Mouse (Mus musculus): Measurements from ENCODE around the gene Trem2.

Trem2 gene

GRCm38 (mm10) chr17:48346231-48346630 lies at the start of gene Trem2:
Gene Trem2 (plus strand): TSS chr17:48346401.
- peak; percentile 80 for DNase-seq (ENCODE audit: low read depth)

DNA sequence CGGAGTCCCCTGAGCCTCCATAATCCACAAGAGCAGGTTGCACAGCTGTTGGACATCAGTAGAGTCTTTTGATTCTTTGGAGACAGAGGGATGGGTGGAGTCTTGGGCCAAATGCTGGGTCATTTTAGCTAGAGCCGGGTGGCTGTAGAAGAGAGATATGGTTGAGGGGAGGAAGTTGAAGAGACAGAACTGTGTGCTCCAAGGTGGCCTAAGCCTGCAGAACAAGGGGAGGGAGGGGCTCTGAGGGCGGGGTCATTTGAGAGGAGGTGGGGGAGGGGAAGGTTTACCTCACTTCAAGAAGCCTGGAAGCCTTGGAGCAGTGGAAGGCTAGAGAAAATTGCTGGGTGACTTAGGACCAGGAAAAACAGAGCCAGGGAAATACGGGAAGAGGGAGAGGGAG lies 47.0 kb upstream of the Trem2 start, which contains the start of gene Treml2:
Treml2 (plus strand) TSS at position 296 of the 400 bp plus-strand sequence.
- DNase-seq (ENCODE audit: low read depth), result peak; percentile 96

DNA sequence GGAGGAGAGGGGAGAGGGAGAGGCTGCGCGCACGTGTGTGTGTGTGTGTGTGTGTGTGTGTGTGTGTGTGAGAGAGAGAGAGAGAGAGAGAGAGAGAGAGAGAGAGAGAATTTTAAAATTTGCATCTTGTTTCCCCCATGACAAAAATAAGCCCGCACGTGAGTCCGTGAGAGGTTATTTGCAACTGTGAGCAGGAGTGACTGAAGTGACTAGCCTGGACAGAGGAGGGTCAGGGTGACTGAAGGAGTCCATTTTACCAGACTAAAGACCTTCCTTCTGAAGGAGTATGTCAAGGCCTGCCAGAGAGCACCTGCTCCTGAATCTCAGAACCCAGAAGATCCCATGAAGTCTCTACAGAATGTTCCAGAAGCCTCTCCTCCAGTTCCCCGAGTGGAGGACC lies 46.4 kb upstream of the Trem2 start:
- DNase-seq (ENCODE audit: low read depth), result peak; percentile 67

DNA sequence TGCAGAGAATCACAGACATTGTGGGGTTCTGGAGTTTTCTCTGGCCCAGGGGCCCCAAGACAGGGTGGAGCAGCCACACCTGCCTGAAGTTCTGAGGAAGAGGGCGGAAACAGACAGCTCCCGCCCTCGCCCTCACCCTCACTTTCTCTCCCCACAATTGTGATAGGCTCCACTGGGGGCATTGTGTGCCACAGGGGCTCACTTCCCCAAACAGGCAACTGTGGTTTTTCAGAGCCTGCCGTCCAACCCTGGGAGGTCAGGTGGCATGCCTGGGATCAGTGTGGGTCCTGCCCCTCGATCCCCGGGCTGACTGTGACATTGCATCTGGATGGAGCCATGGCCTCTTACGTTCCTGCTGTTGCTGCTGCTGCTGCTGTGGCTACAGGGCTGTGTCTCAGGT lies 46.0 kb upstream of the Trem2 start:
- DNase-seq (ENCODE audit: low read depth), result peak; percentile 90

GRCm38 (mm10) chr17:48300861-48301260 lies 45.3 kb upstream of the Trem2 start:
- peak; percentile 96 for DNase-seq (ENCODE audit: low read depth)

GRCm38 (mm10) chr17:48301792-48302191 lies 44.4 kb upstream of the Trem2 start:
- DNase-seq (ENCODE audit: low read depth), result peak; percentile 46

DNA sequence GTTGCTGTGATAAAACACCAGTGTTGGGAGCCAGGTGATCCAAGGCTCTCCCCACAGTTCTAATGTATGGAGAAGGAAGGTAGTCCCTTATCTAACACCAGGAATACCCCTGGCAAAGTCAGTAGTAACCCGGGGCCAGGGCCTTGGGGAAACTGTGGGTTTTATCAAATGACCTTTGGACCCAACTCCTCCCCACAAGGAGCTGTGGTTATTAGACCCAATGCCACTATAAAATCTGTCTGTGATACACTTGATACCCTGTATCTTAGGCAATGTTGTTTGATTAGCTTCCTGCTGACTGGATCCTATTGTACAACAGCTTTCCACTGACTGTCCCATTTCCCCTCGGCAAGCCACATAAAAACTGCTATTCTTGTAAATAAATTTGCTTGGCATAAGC lies 34.1 kb upstream of the Trem2 start:
- DNase-seq (ENCODE audit: low read depth), result peak; percentile 74

DNA sequence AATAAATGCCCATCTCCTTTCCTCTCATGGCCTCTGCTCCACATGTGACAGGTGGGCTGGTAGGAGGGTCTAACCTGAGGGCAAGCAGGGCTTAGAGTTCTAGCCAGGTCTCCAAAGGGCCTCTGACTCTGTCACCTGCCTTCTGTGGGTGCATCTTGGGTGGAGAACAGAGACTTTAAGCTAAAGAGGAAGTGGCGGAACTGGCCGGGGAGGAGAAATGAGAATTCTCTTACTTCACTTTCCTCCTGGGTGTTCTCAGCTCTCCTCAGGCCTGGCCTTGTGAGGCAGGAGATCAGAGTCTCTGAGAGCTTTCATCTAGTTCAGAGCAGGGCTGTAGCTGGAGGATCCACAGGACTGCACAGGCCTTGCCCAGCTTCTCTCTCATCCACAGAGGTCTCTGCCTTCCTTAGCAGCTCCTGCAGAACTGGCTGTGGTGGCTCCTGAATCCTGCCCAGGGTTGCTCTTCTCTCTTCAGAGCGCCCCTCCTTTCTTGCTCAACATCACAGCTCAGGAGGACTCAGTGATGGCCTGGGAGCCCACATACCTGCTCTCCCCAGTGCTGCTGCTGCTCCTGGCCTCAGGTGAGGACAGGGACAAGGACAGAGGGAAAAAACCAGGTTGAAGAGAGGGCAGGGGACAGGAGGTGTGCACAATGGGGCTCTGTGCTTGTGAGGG lies 30.2 kb upstream of the Trem2 start, which contains the start of gene B430306N03Rik:
B430306N03Rik (plus strand) TSS at position 237 of the 675 bp plus-strand sequence.
- peak; percentile 39 for DNase-seq (ENCODE audit: low read depth)

GRCm38 (mm10) chr17:48318686-48319085 lies 27.5 kb upstream of the Trem2 start:
- no peak for DNase-seq (ENCODE audit: low read depth)

DNA sequence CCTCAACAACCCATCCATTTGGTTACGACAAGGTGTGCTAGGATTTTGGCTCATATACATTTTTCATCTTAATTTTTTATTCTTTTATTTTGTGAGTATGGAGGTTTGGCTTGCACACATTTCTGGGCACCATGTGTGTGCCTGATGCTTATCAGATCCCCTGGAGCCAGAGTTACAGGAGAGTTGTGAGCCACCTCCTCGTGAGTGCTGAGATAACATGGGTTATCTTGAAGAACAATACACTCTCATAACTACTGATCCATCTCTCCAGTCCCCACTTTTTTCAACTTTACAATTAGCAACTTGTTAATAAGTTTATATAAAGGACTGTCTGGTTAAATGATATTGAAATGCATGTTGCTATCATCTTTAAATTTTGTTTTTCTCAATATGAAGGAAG lies 24.9 kb upstream of the Trem2 start:
- no peak for DNase-seq (ENCODE audit: low read depth)

DNA sequence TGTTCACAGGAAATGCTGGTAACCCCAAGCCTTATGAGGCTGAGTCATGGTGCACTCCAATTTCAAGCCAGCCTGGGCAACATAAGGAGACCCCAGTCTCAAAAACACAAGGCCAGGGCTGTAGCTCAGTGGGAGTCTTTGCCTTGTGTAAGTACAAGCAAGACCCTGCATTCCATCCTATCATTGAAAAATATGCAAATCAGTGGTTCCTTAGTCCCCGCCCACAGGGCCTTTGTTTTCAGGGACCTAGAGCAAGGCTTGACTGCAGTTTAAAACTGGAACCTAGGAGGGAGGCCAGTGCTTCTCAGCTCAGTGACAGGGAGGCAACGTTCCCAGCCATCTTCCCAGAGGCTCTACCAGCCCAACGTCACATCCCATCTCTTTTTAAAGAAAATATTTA lies 23.0 kb upstream of the Trem2 start:
- DNase-seq (ENCODE audit: low read depth), result peak; percentile 44

DNA sequence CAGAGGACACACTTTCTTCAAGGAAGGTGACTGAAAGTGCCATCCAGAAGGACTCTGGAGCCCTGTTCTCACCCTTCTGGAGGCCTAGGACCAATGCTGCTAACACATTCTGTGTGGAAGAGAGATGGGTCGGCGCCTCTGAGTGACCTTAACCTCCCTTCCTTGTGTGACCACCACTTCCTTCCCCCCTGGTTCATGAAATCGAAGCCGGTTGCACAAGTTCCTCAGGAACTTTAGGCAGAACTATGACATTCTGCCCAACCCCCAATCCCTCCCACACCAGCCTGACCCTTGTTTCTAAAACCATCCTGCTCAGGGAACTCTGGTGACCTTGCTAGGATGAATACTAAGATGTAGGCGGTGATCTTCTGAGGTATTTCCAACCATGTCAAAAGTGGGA lies 21.9 kb upstream of the Trem2 start:
- peak; percentile 92 for DNase-seq (ENCODE audit: low read depth)

- no peak for DNase-seq (ENCODE audit: low read depth)
Measured at GRCm38 (mm10) chr17:48325093-48325492, 21.1 kb upstream of the Trem2 start.

DNA sequence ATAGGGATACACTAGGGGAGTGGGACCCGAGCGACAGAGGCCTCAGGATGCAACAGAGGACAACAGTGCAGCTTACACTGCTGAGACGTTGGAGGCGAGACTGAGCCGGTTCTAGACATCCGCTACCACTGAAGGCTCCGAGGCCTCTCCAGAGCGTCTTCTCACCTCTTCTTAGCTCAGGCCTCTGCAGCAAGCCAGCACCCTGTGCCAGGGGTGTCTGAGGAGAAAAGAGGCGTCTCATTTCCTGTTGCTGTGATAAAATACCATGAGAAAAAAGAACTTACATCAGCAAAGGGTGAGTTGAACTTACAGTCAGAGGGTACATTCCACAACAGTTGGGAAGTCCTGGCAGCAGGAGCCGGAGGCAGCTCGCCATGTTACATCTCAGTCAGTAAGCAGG lies 20.6 kb upstream of the Trem2 start:
- peak; percentile 26 for DNase-seq (ENCODE audit: low read depth)

DNA sequence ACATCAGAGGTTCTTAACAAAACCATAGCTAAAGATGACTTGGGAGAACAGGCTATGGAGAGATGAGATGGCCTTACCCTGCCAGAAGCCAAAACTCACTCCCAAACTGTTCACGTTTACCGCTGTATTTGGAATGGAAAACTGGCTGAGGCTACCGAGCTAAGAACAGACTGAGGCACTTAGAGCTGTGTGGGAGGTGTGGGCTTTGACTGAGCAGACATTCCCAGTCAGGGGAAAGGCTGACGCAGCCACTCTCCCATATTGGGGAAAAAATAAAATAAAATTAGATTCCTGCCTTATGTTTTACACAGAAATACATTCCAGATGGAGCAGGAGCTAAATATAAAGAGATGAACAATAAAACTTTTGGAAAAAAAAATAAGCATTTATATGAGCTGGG lies 19.5 kb upstream of the Trem2 start:
- DNase-seq (ENCODE audit: low read depth), result no peak

DNA sequence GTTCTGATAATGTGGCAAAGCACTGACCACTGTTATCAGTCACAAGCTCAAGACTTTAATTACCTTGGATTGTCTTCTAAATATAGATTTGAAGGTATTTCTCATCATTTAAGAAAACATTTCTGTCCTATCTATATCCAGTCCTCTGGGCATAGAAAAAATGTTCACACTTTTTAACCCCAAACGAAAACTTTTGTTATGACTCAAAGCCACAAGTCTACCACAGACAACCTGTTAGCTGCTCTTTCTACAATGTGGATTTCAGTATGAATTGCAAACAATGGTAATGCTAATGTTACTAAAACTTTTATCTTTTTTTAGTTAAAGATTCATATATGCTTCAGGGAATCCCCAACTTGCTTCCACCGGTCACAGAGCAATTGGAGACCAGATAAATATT lies 13.7 kb upstream of the Trem2 start:
- DNase-seq (ENCODE audit: low read depth), result peak; percentile 66

GRCm38 (mm10) chr17:48334186-48334585 lies 12.0 kb upstream of the Trem2 start:
- DNase-seq (ENCODE audit: low read depth), result no peak

DNA sequence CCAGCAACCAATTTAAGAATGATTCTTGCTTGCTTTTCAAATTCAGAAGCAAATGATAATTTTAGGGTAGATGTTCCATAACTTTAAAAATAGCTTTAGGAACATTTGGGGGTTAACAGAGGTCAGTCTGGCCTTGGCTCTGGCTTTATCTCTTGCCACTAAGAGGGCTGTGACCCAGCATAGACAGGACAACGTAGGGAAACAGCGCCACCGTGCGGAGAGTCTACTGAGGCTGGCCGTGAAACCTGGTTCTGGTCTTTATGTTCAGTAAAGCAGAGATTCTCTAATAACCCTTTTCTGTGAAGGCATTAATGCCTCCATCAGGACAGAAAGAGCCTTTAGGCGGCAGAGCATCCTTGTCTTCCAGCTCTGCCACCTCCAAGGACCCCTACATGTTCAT lies 9.3 kb upstream of the Trem2 start:
- peak; percentile 88 for DNase-seq (ENCODE audit: low read depth)

GRCm38 (mm10) chr17:48340267-48340666 lies 5.9 kb upstream of the Trem2 start:
- no peak for DNase-seq (ENCODE audit: low read depth)

- peak; percentile 88 for DNase-seq (ENCODE audit: low read depth)
Measured at GRCm38 (mm10) chr17:48341947-48342346, 4.3 kb upstream of the Trem2 start.

- no peak for DNase-seq (ENCODE audit: low read depth)
Measured at GRCm38 (mm10) chr17:48343065-48343464, 3.1 kb upstream of the Trem2 start.

- DNase-seq (ENCODE audit: low read depth), result no peak
Measured at GRCm38 (mm10) chr17:48345824-48346223, 377 bp upstream of the Trem2 start.

DNA sequence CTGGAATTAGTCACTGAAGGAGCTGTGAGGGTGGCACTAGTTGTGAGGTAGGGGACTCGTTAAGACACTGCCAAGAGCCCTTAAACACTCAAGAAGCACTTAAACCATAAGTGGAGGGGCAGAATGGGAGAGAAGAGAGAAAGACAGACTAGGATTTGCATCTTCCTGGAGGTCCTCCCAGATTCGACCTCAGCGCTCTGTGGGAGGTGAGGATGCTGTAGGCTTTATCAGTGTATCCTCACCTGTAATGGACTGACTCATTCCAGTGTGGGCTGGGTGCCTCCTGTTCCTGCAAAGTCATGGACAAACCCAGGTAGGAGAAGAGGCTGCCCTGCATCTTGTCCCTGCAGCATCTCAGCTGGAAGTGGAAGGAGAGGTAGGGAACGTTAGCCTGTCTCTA lies 633 bp downstream of the Trem2 start:
- no peak for DNase-seq (ENCODE audit: low read depth)

DNA sequence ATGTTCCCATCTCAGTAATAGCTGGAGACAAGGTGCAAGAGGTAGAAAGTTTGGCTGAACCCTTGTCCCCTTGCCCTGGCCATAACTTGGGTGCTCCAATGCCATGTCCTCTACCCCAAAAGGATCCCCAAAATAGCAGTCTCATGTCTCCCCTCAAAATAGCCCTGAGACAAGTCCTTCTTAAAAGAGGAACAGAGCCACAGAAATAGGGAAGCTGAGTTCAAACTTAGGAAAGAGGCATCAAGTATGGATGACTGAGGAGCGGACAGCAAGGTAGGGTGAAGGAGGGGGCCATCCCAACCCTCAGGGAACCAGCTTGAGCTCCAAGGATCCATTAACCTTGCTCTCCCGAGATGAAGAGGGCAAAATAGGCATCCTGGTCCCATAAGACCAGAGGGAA lies 1.1 kb downstream of the Trem2 start:
- no peak for DNase-seq (ENCODE audit: low read depth)
